Mouse (Mus musculus) kidney, postnatal 25 days (tissue): ENCODE measurements at regions not wholly inside any gene's neighbourhood (a gene's known extent, or its start where the extent isn't known, plus 50 kb on each side); places are given as distances from the start of the nearest gene placed in this dataset.
A peak's percentile ranks its signal among the peaks of the same experiment; 100 is the strongest.
"Not testable (repeated sequence)": the region's sequence is repeated elsewhere in the genome, so short reads cannot be mapped to it uniquely, and the experiment has no call there.

ENCODE experiments used
- DNase-seq, 2 experiments: peaks; one replicate each; pipeline ENCODE4 v3.0.0; 2021; ENCODE audit warnings: mixed read lengths in 2 of 2

DNA sequence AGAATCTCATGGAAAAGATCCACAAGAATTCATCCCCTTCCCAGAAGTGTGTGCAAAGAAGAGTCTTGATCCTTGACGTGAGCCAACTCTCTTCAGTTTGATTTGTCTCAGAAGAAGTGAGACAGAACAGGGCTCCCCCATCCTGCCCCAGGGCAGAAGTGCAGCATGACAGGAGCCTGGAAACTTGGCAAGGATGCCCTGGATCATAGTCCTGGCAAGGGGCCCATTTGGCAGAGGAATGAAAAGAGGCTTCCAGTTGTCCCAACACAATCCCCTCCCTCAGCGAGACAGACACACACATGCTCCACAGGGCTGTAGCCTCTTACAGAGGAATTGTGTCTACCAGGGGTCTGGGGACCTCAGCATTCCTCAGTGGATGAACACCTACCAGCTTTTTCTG lies 102.7 kb downstream of the Ptpn20 start:
- DNase-seq: peak; percentile 91 to 93

GRCm38 (mm10) chr14:33694224-33694623 lies 105.2 kb downstream of the Ptpn20 start:
- no peak for DNase-seq

- DNase-seq: peak; percentile 83 to 86
Observed at GRCm38 (mm10) chr14:33695362-33695982, 106.5 kb downstream of the Ptpn20 start.

GRCm38 (mm10) chr14:33696817-33697216 lies 107.8 kb downstream of the Ptpn20 start:
- peak in 1 of 2 experiments; percentile 66 for DNase-seq

DNA sequence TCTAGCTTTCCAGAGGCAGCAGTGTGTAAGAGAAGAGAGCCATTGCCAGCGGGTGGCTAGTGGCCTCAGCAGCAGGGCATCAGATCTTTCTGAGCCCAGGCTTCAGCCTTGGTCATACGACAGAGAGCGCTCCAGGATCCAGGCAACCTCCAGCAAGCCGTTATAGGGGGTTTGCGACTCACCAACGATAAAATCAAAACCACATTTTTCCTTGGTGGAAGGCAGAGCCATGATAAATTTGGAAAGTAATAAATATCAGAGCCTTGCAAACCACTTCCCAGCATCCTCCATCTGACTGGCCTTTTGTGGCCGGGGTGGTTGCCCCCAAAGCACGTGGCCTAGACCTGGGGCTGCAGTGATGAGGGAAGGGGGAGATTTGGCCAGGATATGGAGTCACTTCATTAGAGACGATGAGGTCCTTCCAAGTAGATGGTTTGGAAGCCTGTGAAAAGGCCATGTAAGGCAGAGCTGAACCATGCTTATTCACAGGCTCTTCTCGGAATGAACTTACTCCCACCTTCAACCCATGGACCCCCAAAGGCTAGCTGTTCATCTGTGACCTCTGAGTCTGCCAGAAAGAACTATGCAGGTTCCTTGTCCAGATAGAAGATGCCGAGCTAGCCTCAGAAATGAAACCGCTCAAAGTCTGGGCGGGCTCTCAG lies 110.9 kb downstream of the Ptpn20 start:
- DNase-seq: no peak

GRCm38 (mm10) chr14:33707661-33708297 lies 118.8 kb downstream of the Ptpn20 start:
- DNase-seq: no peak

DNA sequence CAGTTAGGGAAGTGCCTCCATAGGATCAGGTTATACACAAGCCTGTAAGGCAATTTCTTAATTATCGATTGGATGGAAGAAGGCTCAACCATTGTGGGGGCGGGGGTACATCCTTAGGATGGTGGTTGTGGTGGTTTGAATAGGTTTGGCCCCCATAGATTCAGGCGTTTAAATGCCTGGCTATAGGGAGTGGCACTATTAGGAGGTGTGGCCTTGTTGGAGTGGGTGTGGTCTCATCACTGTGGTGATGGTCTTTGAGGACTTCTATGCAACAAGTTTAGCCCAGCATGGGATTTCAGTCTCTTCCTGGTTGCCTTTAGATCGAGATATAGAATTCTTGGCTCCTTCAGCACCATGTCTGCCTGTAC lies 119.3 kb downstream of the Ptpn20 start:
- no peak for DNase-seq

GRCm38 (mm10) chr14:33712458-33712857 lies 123.5 kb downstream of the Ptpn20 start:
- no peak for DNase-seq

DNA sequence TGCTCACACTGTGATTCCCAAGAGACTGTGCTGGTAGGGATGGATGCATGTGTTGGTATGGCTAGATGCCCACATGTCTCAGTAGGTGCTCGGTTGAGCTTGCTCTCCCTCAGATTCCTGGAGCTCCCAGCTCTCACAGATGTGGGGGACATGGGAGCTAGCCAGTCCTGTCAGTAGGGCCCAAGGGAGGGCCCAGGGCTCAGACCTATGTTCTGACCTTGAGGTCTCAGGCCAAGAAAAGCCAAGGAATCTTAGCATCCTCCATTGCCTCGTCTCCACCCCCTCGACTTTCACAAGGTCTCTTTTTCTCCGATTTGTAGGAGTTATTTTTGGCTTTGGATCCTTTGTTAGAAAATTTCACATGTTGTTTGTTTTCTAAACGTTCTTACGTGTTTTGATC lies 130.6 kb downstream of the Ptpn20 start:
- peak in 1 of 2 experiments; percentile 56 for DNase-seq

DNA sequence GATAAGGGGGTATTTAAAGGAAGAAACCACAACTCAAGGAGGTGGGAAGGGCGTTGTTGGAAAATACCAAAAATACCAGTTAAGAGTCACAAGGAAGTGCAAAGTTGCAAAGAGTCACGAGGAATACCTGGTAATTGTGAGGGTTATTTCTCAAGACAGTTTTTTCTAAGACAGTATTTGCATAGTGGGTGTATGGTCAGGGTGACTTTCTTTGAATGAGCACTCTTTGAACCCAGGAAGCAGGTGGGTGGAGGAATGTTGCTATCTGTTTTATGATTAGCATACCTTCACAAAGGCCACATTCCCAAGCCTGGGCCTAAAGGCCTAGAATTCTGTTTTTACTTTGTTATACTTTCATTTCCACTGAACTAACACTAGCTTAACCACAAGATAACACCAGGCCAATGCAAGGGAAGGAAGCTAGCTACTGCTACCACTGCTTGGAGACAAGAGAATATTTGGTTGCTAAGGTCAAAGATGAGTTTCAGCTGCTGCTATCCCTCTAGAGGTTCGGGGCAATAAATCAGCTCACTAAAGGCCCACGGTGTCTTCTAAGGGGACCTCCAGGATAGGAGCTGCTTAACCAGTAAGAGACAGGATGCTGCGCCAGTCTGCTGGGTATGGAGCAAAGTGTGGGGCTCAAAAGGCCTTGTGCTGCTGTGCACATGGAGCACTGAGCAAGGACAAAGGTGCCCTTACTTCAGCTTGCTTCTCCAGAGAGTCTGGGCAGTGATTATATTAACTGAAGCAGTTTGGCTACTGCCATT lies 133.6 kb downstream of the Ptpn20 start:
- not testable (repeated sequence) for DNase-seq

GRCm38 (mm10) chr14:33726500-33726899 lies 137.5 kb downstream of the Ptpn20 start:
- DNase-seq: no peak

DNA sequence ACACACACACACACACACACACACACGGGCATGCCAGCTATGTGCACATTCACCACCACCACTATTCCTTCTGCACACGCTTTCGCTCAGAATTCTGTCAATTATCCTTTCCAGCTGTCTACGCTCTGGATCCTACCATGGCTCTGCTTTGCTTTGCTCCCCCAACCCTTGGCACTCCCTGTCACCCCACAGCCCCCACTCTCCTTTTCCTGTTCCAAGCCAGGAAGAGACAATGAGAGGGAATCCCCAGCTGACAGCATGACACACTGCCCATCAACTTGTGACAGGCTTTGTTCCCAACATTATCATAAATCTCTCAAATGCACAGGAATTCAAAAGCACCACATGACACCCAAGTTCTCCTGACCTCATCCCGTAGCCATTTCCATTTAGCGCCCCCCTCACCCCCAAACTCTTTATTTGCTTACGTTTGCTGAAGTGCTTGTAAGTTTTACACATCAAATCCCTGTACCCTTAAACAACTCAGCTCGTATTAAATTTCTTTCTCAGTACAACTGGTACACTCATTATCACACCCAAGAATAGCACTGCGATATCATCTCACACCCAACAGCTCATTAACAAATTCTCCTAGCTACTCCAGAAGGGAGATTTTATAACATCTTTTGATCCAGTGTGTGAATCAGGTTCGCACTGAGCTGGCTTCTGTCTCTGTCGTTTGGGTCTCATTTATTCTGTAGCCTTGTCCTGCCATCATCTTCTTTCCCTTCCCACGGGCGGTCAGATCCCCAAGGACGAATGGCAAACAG lies 140.3 kb downstream of the Ptpn20 start:
- no peak for DNase-seq

DNA sequence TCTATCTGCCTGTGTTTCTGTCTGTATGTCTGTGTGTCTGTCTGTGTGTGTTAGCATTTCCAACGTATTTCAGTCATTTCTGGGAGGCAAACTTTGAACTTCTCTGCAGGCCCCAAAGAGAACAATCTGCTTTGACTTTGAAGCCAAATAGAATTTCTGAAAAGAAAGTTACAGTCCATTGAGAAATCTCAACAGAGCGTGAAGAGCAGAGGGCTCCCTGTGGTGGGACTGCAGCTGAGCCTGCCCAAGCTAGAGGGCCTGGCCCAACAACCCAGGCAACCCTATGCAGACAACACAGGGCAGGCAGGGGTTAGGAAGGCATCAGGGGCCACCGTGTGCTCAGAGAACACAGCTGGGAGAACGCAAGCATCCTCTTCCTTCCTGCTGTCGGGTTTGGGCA lies 143.7 kb downstream of the Ptpn20 start:
- peak; percentile 35 to 82 for DNase-seq

GRCm38 (mm10) chr14:33734446-33735043 lies 145.5 kb downstream of the Ptpn20 start:
- peak; percentile 87 to 91 for DNase-seq

- no peak for DNase-seq
Observed at GRCm38 (mm10) chr14:33735653-33736052, 146.6 kb downstream of the Ptpn20 start.

- DNase-seq: no peak
Observed at GRCm38 (mm10) chr14:33746181-33746580, 157.2 kb downstream of the Ptpn20 start.

- DNase-seq: no peak
Observed at GRCm38 (mm10) chr14:33759656-33760055, 163.7 kb upstream of the Gdf10 start.

GRCm38 (mm10) chr14:33763641-33764046 lies 159.7 kb upstream of the Gdf10 start:
- no peak for DNase-seq

- DNase-seq: no peak
Observed at GRCm38 (mm10) chr14:33765767-33766166, 157.6 kb upstream of the Gdf10 start.

DNA sequence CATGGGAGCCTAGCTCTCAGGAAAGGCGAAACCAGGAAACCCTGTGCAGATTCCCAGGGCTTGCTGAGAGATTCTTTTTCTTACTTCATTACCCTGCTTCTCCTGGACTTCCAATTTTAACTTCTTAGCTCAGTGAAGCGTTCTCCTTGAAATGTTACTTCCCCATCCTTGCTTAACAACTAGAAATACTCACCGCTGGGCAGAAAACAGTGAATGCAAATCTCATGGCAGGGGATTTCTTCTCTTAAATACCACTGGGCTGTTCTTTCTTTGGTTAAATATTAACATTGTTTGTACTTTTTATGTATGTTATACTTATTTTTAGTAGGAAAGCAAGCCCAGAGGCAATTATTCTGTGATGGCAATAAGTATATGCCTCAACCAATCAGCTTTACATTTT lies 151.0 kb upstream of the Gdf10 start:
- DNase-seq: no peak

GRCm38 (mm10) chr14:33789556-33789955 lies 133.8 kb upstream of the Gdf10 start:
- DNase-seq: no peak

DNA sequence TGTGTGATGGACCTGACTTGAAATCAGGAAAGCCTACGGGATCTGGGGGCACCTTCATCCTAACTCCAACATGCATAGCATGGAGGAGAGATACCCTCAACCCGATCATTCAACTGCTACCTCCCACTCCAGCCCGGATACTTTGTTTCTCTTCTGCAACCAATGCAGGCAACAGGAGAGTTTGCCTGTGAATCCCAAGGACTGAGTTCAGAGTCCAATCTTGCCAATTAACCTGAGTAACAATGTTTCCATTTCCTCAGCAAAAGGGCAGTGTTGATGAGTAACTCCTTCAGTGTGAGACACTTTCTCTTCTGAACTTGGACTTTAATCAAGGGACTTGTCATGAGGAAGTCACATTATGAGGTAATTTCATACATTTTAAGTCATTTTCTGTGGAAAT lies 129.1 kb upstream of the Gdf10 start:
- peak; percentile 18 to 63 for DNase-seq
